Mouse (Mus musculus): ENCODE results near the gene Sec61b. TPM values are rescaled to one million over a fixed set of nuclear protein-coding genes. Genes with fewer than 3 reads are reported as not detected.

The Sec61b gene
- polyA plus RNA-seq, 1 experiment from 2014 or later: 291 TPM

GRCm38 (mm10) chr4:47493456-47493855, 19.0 kb downstream of the Sec61b start:
- WGBS: 70% methylated on average over 8 of the region's 8 CpGs
- ATAC-seq (ENCODE audit: low read depth): no peak
- H3K9me3 ChIP-seq: no peaks in the 10 kb centered on the region
- no peak overlapping the region for H3K4me2 ChIP-seq
- H3K27me3 ChIP-seq: peaks cover 2% of the 10 kb centered on the region; the same call in 1 of the 2 replicates
- H3K27ac ChIP-seq (replicated peaks): no peak overlapping the region
- H3K4me1 ChIP-seq (replicated peaks): peaks cover 25% of the 10 kb centered on the region
- no peak overlapping the region for H3K4me3 ChIP-seq
- H3K36me3 ChIP-seq: no peaks in the 10 kb centered on the region
- H3K9ac ChIP-seq: no peak overlapping the region

- no peaks in the 10 kb centered on the region for H3K36me3 ChIP-seq
- H3K4me3 ChIP-seq: no peak overlapping the region
- no peak for ATAC-seq (ENCODE audit: low read depth)
- H3K4me2 ChIP-seq: no peak overlapping the region
- peaks cover 25% of the 10 kb centered on the region for H3K4me1 ChIP-seq (replicated peaks)
- no peaks in the 10 kb centered on the region for H3K27me3 ChIP-seq
- 76% methylated on average over 1 of the region's 1 CpGs for WGBS
- H3K27ac ChIP-seq (replicated peaks): no peak overlapping the region
- H3K9me3 ChIP-seq: no peaks in the 10 kb centered on the region
- H3K9ac ChIP-seq: no peak overlapping the region
Measured at GRCm38 (mm10) chr4:47494137-47494536, 19.7 kb downstream of the Sec61b start.

GRCm38 (mm10) chr4:47494686-47495085, 20.2 kb downstream of the Sec61b start:
- no peaks in the 10 kb centered on the region for H3K9me3 ChIP-seq
- WGBS: 88% methylated on average over 2 of the region's 2 CpGs
- H3K9ac ChIP-seq: no peak overlapping the region
- H3K4me3 ChIP-seq: no peak overlapping the region
- H3K27ac ChIP-seq (replicated peaks): no peak overlapping the region
- no peak for ATAC-seq (ENCODE audit: low read depth)
- no peaks in the 10 kb centered on the region for H3K36me3 ChIP-seq
- H3K4me1 ChIP-seq (replicated peaks): peaks cover 25% of the 10 kb centered on the region
- no peak overlapping the region for H3K4me2 ChIP-seq
- no peaks in the 10 kb centered on the region for H3K27me3 ChIP-seq

GRCm38 (mm10) chr4:47497811-47498385, 23.4 kb downstream of the Sec61b start:
- Histone ChIP-seq H3K27ac (replicated peaks) (no peak overlapping the region), H3K4me3 (no peak overlapping the region), H3K9me3 (no peaks in the 10 kb centered on the region), H3K27me3 (no peaks in the 10 kb centered on the region), H3K36me3 (no peaks in the 10 kb centered on the region), H3K9ac (no peak overlapping the region), H3K4me2 (no peak overlapping the region), H3K4me1 (replicated peaks) (peaks cover 11% of the 10 kb centered on the region; the same call in 1 of the 2 replicates)
- ATAC-seq (ENCODE audit: low read depth): no peak
- WGBS: 68% methylated on average over 7 of the region's 7 CpGs

- Histone ChIP-seq H3K9me3 (no peaks in the 10 kb centered on the region), H3K27ac (replicated peaks) (no peak overlapping the region), H3K27me3 (no peaks in the 10 kb centered on the region), H3K9ac (no peak overlapping the region), H3K4me3 (no peak overlapping the region), H3K4me1 (replicated peaks) (no peaks in the 10 kb centered on the region), H3K4me2 (no peak overlapping the region), H3K36me3 (no peaks in the 10 kb centered on the region)
- whole genome bisulfite sequencing: 63% methylated on average over 10 of the region's 10 CpGs
- no peak for ATAC-seq (ENCODE audit: low read depth)
Measured at GRCm38 (mm10) chr4:47499121-47499545, 24.7 kb downstream of the Sec61b start.

- no peaks in the 10 kb centered on the region for H3K9me3 ChIP-seq
- peak; percentile 69; the same call in 1 of the 2 replicates for ATAC-seq (ENCODE audit: low read depth)
- H3K36me3 ChIP-seq: no peaks in the 10 kb centered on the region
- no peak overlapping the region for H3K9ac ChIP-seq
- no peak overlapping the region for H3K4me3 ChIP-seq
- H3K4me2 ChIP-seq: no peak overlapping the region
- H3K27me3 ChIP-seq: no peaks in the 10 kb centered on the region
- WGBS: 30% methylated on average over 4 of the region's 4 CpGs
- H3K4me1 ChIP-seq (replicated peaks): no peaks in the 10 kb centered on the region
- no peak overlapping the region for H3K27ac ChIP-seq (replicated peaks)
Measured at GRCm38 (mm10) chr4:47502546-47502971, 28.1 kb downstream of the Sec61b start.

GRCm38 (mm10) chr4:47503045-47503444, 28.6 kb downstream of the Sec61b start:
- H3K4me3 ChIP-seq: no peak overlapping the region
- ATAC-seq (ENCODE audit: low read depth): no peak
- H3K4me1 ChIP-seq (replicated peaks): no peaks in the 10 kb centered on the region
- no peaks in the 10 kb centered on the region for H3K36me3 ChIP-seq
- no peak overlapping the region for H3K4me2 ChIP-seq
- no peaks in the 10 kb centered on the region for H3K9me3 ChIP-seq
- H3K27me3 ChIP-seq: no peaks in the 10 kb centered on the region
- H3K9ac ChIP-seq: no peak overlapping the region
- no peak overlapping the region for H3K27ac ChIP-seq (replicated peaks)
- WGBS: 87% methylated on average over 6 of the region's 6 CpGs

GRCm38 (mm10) chr4:47504841-47505517, 30.5 kb downstream of the Sec61b start:
- Histone ChIP-seq H3K36me3 (no peaks in the 10 kb centered on the region), H3K9ac (no peak overlapping the region), H3K27me3 (no peaks in the 10 kb centered on the region), H3K27ac (replicated peaks) (no peak overlapping the region), H3K4me3 (no peak overlapping the region), H3K4me2 (no peak overlapping the region), H3K9me3 (no peaks in the 10 kb centered on the region), H3K4me1 (replicated peaks) (no peaks in the 10 kb centered on the region)
- 75% methylated on average over 10 of the region's 10 CpGs for WGBS
- no peak for ATAC-seq (ENCODE audit: low read depth)

- Histone ChIP-seq H3K4me3 (no peak overlapping the region), H3K27me3 (no peaks in the 10 kb centered on the region), H3K27ac (replicated peaks) (0 out of 2 replicates have a peak overlapping the region, but pooled peaks have one; percentile 33), H3K36me3 (no peaks in the 10 kb centered on the region), H3K9me3 (no peaks in the 10 kb centered on the region), H3K4me1 (replicated peaks) (peaks cover 9% of the 10 kb centered on the region), H3K4me2 (no peak overlapping the region), H3K9ac (0 out of 2 replicates have a peak overlapping the region, but pooled peaks have one; percentile 12)
- 33% methylated on average over 12 of the region's 12 CpGs for WGBS
- peak; percentile 59 for ATAC-seq (ENCODE audit: low read depth)
Measured at GRCm38 (mm10) chr4:47518551-47519181, 44.2 kb downstream of the Sec61b start.

GRCm38 (mm10) chr4:47520076-47520475, 45.6 kb downstream of the Sec61b start:
- no peak for ATAC-seq (ENCODE audit: low read depth)
- WGBS: 78% methylated on average over 4 of the region's 4 CpGs
- H3K9ac ChIP-seq: no peak overlapping the region
- H3K27ac ChIP-seq (replicated peaks): no peak overlapping the region
- H3K4me2 ChIP-seq: no peak overlapping the region
- no peaks in the 10 kb centered on the region for H3K9me3 ChIP-seq
- H3K4me1 ChIP-seq (replicated peaks): peaks cover 9% of the 10 kb centered on the region
- H3K27me3 ChIP-seq: no peaks in the 10 kb centered on the region
- H3K4me3 ChIP-seq: no peak overlapping the region
- H3K36me3 ChIP-seq: no peaks in the 10 kb centered on the region

GRCm38 (mm10) chr4:47521884-47522605, 47.6 kb downstream of the Sec61b start:
- no peak overlapping the region for H3K27ac ChIP-seq (replicated peaks)
- WGBS: 89% methylated on average over 6 of the region's 6 CpGs
- no peak overlapping the region for H3K4me2 ChIP-seq
- H3K36me3 ChIP-seq: no peaks in the 10 kb centered on the region
- H3K27me3 ChIP-seq: no peaks in the 10 kb centered on the region
- no peak overlapping the region for H3K9ac ChIP-seq
- no peaks in the 10 kb centered on the region for H3K9me3 ChIP-seq
- H3K4me3 ChIP-seq: no peak overlapping the region
- ATAC-seq (ENCODE audit: low read depth): peak; percentile 82
- H3K4me1 ChIP-seq (replicated peaks): peaks cover 9% of the 10 kb centered on the region

GRCm38 (mm10) chr4:47529866-47530265, 55.4 kb downstream of the Sec61b start:
- 94% methylated on average over 4 of the region's 4 CpGs for WGBS
- Histone ChIP-seq H3K27me3 (no peaks in the 10 kb centered on the region), H3K27ac (replicated peaks) (no peak overlapping the region), H3K4me3 (no peak overlapping the region), H3K4me1 (replicated peaks) (no peaks in the 10 kb centered on the region), H3K36me3 (no peaks in the 10 kb centered on the region), H3K4me2 (no peak overlapping the region), H3K9me3 (no peaks in the 10 kb centered on the region), H3K9ac (no peak overlapping the region)
- no peak for ATAC-seq (ENCODE audit: low read depth)
